Mouse (Mus musculus) left cerebral cortex, postnatal 25 days (tissue): ENCODE data around the gene Syt8. TPM values are rescaled to one million over a fixed set of nuclear protein-coding genes. Genes with fewer than 3 reads are reported as not detected.
"Not testable (repeated sequence)": the region's sequence is repeated elsewhere in the genome, so short reads cannot be mapped to it uniquely, and the experiment has no call there.

Source experiments
- DNase-seq, 2 experiments: peaks; one replicate each; pipeline ENCODE4 v3.0.0; 2022; ENCODE audit warnings: low spot score in 2 of 2, mixed read lengths in 1 of 2
- intact Hi-C: fragments of 180-260 bp; cut with DNase I; formaldehyde crosslinking; loops from one replicate; pipeline ENCODE4 v1.15.1; 2025
- total RNA-seq, 2 experiments: library from RNA; stranded (reverse); gene quantifications; 2 replicates each; pipeline ENCODE4 v1.2.3; 2021

Syt8 gene
- total RNA-seq, 2 experiments from 2014 or later: not detected

GRCm38 (mm10) chr7:142405134-142405533 is 29.5 kb upstream of the Syt8 start:
- intact Hi-C loops, DNase-seq: not testable (repeated sequence)

- no peak for DNase-seq
- intact Hi-C loops: no loop called here
Observed at GRCm38 (mm10) chr7:142407935-142408334, 26.7 kb upstream of the Syt8 start.

- DNase-seq: no peak
- intact Hi-C loops: no loop called here
Observed at GRCm38 (mm10) chr7:142408686-142409085, 26.0 kb upstream of the Syt8 start.

GRCm38 (mm10) chr7:142409603-142410002 is 25.0 kb upstream of the Syt8 start:
- DNase-seq: no peak
- intact Hi-C loops: no loop called here

GRCm38 (mm10) chr7:142413285-142413684 is 21.4 kb upstream of the Syt8 start:
- intact Hi-C loops: no loop called here
- DNase-seq: no peak

- intact Hi-C loops: no loop called here
Observed at GRCm38 (mm10) chr7:142415314-142415713, 19.3 kb upstream of the Syt8 start.

GRCm38 (mm10) chr7:142416225-142416624 is 18.4 kb upstream of the Syt8 start:
- DNase-seq: no peak
- intact Hi-C loops: no loop called here

More at GRCm38 (mm10) chr7:142415314-142415713, 19.3 kb upstream of the Syt8 start:
- no peak for DNase-seq

GRCm38 (mm10) chr7:142418027-142418426 is 16.6 kb upstream of the Syt8 start:
- no peak for DNase-seq
- intact Hi-C loops: no loop called here

GRCm38 (mm10) chr7:142418679-142419078 is 16.0 kb upstream of the Syt8 start:
- DNase-seq: no peak
- intact Hi-C loops: no loop called here

- intact Hi-C loops: no loop called here
- DNase-seq: no peak
Observed at GRCm38 (mm10) chr7:142419887-142420286, 14.8 kb upstream of the Syt8 start.

- no peak for DNase-seq
- intact Hi-C loops: no loop called here
Observed at GRCm38 (mm10) chr7:142421826-142422225, 12.8 kb upstream of the Syt8 start.

GRCm38 (mm10) chr7:142425641-142426213 is 8.9 kb upstream of the Syt8 start:
- intact Hi-C loops: no loop called here
- DNase-seq: no peak

- no peak for DNase-seq
- intact Hi-C loops: no loop called here
Observed at GRCm38 (mm10) chr7:142428213-142428612, 6.4 kb upstream of the Syt8 start.

- peak; percentile 40 to 46 for DNase-seq
Observed at GRCm38 (mm10) chr7:142430160-142430678, 4.4 kb upstream of the Syt8 start.

GRCm38 (mm10) chr7:142431106-142431505 is 3.5 kb upstream of the Syt8 start:
- intact Hi-C loops: no loop called here
- DNase-seq: no peak

More at GRCm38 (mm10) chr7:142430160-142430678, 4.4 kb upstream of the Syt8 start:
- intact Hi-C loops: no loop called here

- intact Hi-C loops: no loop called here
- no peak for DNase-seq
Observed at GRCm38 (mm10) chr7:142433623-142434022, 1.0 kb upstream of the Syt8 start.

- intact Hi-C loops: loop anchor here (1.0 kb wide), 1 partner anchor 101 kb away; no protein-coding TSS in a partner anchor
Observed at GRCm38 (mm10) chr7:142435524-142435923, 874 bp downstream of the Syt8 start.

GRCm38 (mm10) chr7:142437324-142437723 is 2.7 kb downstream of the Syt8 start:
- intact Hi-C loops: no loop called here
- no peak for DNase-seq

More at GRCm38 (mm10) chr7:142435524-142435923, 874 bp downstream of the Syt8 start:
- peak; percentile 57 to 78 for DNase-seq

GRCm38 (mm10) chr7:142439966-142440365 is 5.3 kb downstream of the Syt8 start:
- no peak for DNase-seq
- intact Hi-C loops: loop anchor here (1.0 to 5.0 kb wide), 4 partner anchors 57 to 232 kb away; no protein-coding TSS in a partner anchor

- intact Hi-C loops: loop anchor here (1.0 to 5.0 kb wide), 4 partner anchors 56 to 232 kb away; no protein-coding TSS in a partner anchor
- peak; percentile 33 to 39 for DNase-seq
Observed at GRCm38 (mm10) chr7:142440657-142441114, 6.0 kb downstream of the Syt8 start.

GRCm38 (mm10) chr7:142441585-142441984 is 6.9 kb downstream of the Syt8 start, which contains the start of gene Tnni2:
Tnni2 (plus strand) TSS chr7:142441808.
- no peak for DNase-seq
- intact Hi-C loops: loop anchor here (2.0 to 5.0 kb wide), 3 partner anchors 55 to 231 kb away; no protein-coding TSS in a partner anchor
